In the genomic region with DNA sequence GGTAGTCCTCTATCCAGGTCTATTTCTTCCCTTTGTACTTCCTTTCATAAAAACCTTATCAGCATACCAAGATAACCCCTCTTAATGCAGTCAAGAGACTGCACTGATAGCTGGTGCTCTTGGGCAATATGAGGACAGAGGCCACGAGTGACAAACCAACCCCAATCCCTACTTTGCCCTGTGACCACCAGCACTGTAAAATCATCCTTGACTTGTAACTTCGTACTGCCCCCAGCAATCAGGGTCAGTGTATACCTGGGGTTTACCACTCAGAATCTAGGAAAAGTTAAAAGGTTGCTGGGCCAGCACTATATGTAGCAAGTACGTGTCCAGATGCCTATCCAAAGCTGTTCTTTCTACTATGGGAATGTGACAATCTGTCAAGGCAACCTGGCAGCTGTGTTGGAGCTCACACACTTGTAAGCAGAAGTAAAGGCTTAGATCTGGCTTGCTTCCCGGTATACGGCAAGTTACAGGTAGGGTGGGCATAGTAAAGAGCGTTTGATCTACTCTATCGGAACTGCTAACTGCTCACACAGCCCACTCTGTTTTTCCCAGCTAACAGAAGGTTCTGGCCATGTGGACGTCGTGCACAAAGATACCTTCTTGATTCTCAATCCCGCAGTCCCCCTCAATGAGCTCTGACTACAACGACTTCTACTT, we compare ENCODE assay signal across 9 mouse cellular contexts. TPM values are rescaled to one million over a fixed set of nuclear protein-coding genes. Genes with fewer than 3 reads are reported as not detected.
A peak's percentile ranks its signal among the peaks of the same experiment; 100 is the strongest.
DNase-seq lines count a peak whose midpoint lies in the region; ATAC-seq and TF ChIP-seq lines count a peak whose summit lies in the region.
"Had no signal": no experiment of that assay in that cellular context is flagged by ENCODE, and none has a peak within 500 bp of the region (broad histone marks: within the 10 kb centered on the region; RNA-seq: fewer than 3 reads in every experiment).

No protein-coding gene starts in this region.

- DNase-seq in kidney, adult 18-20 months: no peak
- no peak for DNase-seq in midbrain, embryonic 10.5 days (ENCODE audit: low spot score)
- no peak for DNase-seq in urinary bladder, postnatal 10 days (ENCODE audit: low spot score)
- no peak for DNase-seq in B cell, adult 2 months

- H3K27me3 ChIP-seq in kidney, embryonic 14.5 days (ENCODE audit: control insufficient read depth, insufficient read depth, low read length): no peaks in the 10 kb centered on the region
- H3K27me3 ChIP-seq in heart, embryonic 16.5 days (ENCODE audit: control insufficient read depth, insufficient read depth, low read length): no peaks in the 10 kb centered on the region
- H3K27me3 ChIP-seq in midbrain, embryonic 10.5 days (ENCODE audit: low read depth, poor library complexity, severe bottlenecking): no peaks in the 10 kb centered on the region

- H3K4me3 ChIP-seq in kidney, embryonic 14.5 days (ENCODE audit: low read length): peak overlapping the region; percentile 90
- H3K4me3 ChIP-seq in bone marrow, adult 2 months (replicated peaks; ENCODE audit: control insufficient read depth, low read depth, low read length): peak overlapping the region; percentile 97
- H3K4me3 ChIP-seq in heart, embryonic 16.5 days (ENCODE audit: low read length): peak overlapping the region; percentile 97
- peak overlapping the region; percentile 87 for H3K4me3 ChIP-seq in midbrain, embryonic 10.5 days

- no peak for ATAC-seq in kidney, embryonic 14.5 days (ENCODE audit: low FRiP score, low TSS enrichment)
- ATAC-seq in heart, embryonic 16.5 days (replicated peaks; ENCODE audit: extremely low read depth, insufficient read depth, low FRiP score): no peak
- ATAC-seq in cerebellum, adult (ENCODE audit: insufficient number of reproducible peaks, low FRiP score, low TSS enrichment): no peak

- peak overlapping the region; percentile 96 for H3K9ac ChIP-seq in kidney, embryonic 14.5 days (ENCODE audit: low read depth, low read length)
- H3K9ac ChIP-seq in heart, embryonic 16.5 days (ENCODE audit: low read length): peak overlapping the region; percentile 97

- WGBS in kidney, embryonic 14.5 days: 10% methylated on average over 11 of the region's 11 CpGs
- WGBS in bone marrow, adult 2 months: 6% methylated on average over 11 of the region's 11 CpGs
- WGBS in heart, embryonic 16.5 days: 4% methylated on average over 11 of the region's 11 CpGs
- WGBS in midbrain, embryonic 10.5 days: 19% methylated on average over 11 of the region's 11 CpGs

- no peak for TF ChIP-seq POLR2A in bone marrow, adult 2 months (IDR thresholded peaks at IDR 0.05; ENCODE audit: borderline replicate concordance, control insufficient read depth, low read depth, low read length)

- peaks cover 21% of the 10 kb centered on the region for H3K4me1 ChIP-seq in kidney, embryonic 14.5 days (ENCODE audit: control insufficient read depth, insufficient read depth, low read length)
- H3K4me1 ChIP-seq in bone marrow, adult 2 months (ENCODE audit: control insufficient read depth, insufficient read depth, low read length): peaks cover 3% of the 10 kb centered on the region; the same call in 1 of the 2 replicates
- H3K4me1 ChIP-seq in heart, embryonic 16.5 days (ENCODE audit: control insufficient read depth, insufficient read depth, low read length): peaks cover 19% of the 10 kb centered on the region
- peaks cover 26% of the 10 kb centered on the region for H3K4me1 ChIP-seq in midbrain, embryonic 10.5 days

- peaks cover 40% of the 10 kb centered on the region for H3K36me3 ChIP-seq in kidney, embryonic 14.5 days (ENCODE audit: control insufficient read depth, insufficient read depth, low read length)
- H3K36me3 ChIP-seq in heart, embryonic 16.5 days (ENCODE audit: control insufficient read depth, insufficient read depth): peaks cover 38% of the 10 kb centered on the region
- peaks cover 54% of the 10 kb centered on the region for H3K36me3 ChIP-seq in midbrain, embryonic 10.5 days

- H3K9me3 ChIP-seq in kidney, embryonic 14.5 days (ENCODE audit: control insufficient read depth, low read length): no peaks in the 10 kb centered on the region
- H3K9me3 ChIP-seq in heart, embryonic 16.5 days (replicated peaks; ENCODE audit: control insufficient read depth, low read length): no peaks in the 10 kb centered on the region
- H3K9me3 ChIP-seq in midbrain, embryonic 10.5 days (replicated peaks): no peaks in the 10 kb centered on the region

- H3K27ac ChIP-seq in kidney, embryonic 14.5 days (ENCODE audit: low read depth, low read length): peak overlapping the region; percentile 95
- peak overlapping the region; percentile 93 for H3K27ac ChIP-seq in bone marrow, adult 2 months (ENCODE audit: control insufficient read depth, insufficient read depth, low read depth, low read length, poor library complexity)
- H3K27ac ChIP-seq in heart, embryonic 16.5 days (ENCODE audit: low read length): peak overlapping the region; percentile 92
- peak overlapping the region; percentile 97 for H3K27ac ChIP-seq in midbrain, embryonic 10.5 days (replicated peaks)

- TF ChIP-seq CTCF in bone marrow, adult 2 months (IDR thresholded peaks at IDR 0.05; ENCODE audit: control insufficient read depth, insufficient read depth, low read length): no peak

- peak overlapping the region; percentile 92 for H3K4me2 ChIP-seq in kidney, embryonic 14.5 days (replicated peaks; ENCODE audit: low read depth, low read length)
- H3K4me2 ChIP-seq in heart, embryonic 16.5 days (ENCODE audit: low read depth, low read length): peak overlapping the region; percentile 90

RNA-seq across cellular contexts. Expression of gene P4hb, which starts 1.2 kb away (rescaled TPM):
- 558 and 716 TPM in 2 replicates for polyA plus RNA-seq in kidney, embryonic 14.5 days (2014; fragmentation: Nextera tagmentation; extraction: Ambion mirVana)
- polyA plus RNA-seq in bone marrow, adult 2 months (2011; ENCODE audit: insufficient read depth, insufficient read length, low replicate concordance, missing spikeins): 86.5 and 236 TPM in 2 replicates
- 435 and 437 TPM in 2 replicates for polyA plus RNA-seq in heart, embryonic 16.5 days (2015; fragmentation: Nextera tagmentation; extraction: Ambion mirVana)
- polyA plus RNA-seq in midbrain, embryonic 10.5 days (2016; fragmentation: Nextera tagmentation; extraction: Ambion mirVana): 534 and 562 TPM in 2 replicates

RNA-seq across cellular contexts. Expression of gene Arhgdia, which starts 9.5 kb away (rescaled TPM):
- polyA plus RNA-seq in kidney, embryonic 14.5 days (2014; fragmentation: Nextera tagmentation; extraction: Ambion mirVana): 454 and 612 TPM in 2 replicates
- 112 and 172 TPM in 2 replicates for polyA plus RNA-seq in bone marrow, adult 2 months (2011; ENCODE audit: insufficient read depth, insufficient read length, low replicate concordance, missing spikeins)
- polyA plus RNA-seq in heart, embryonic 16.5 days (2015; fragmentation: Nextera tagmentation; extraction: Ambion mirVana): 435 and 439 TPM in 2 replicates
- 743 and 777 TPM in 2 replicates for polyA plus RNA-seq in midbrain, embryonic 10.5 days (2016; fragmentation: Nextera tagmentation; extraction: Ambion mirVana)

RNA-seq across cellular contexts. Expression of gene Ppp1r27, which starts 21.0 kb away (rescaled TPM):
- polyA plus RNA-seq in kidney, embryonic 14.5 days (2014; fragmentation: Nextera tagmentation; extraction: Ambion mirVana): 0.58 and 0.89 TPM in 2 replicates
- polyA plus RNA-seq in bone marrow, adult 2 months (2011; ENCODE audit: insufficient read depth, insufficient read length, low replicate concordance, missing spikeins): not detected in 2 replicates
- 3.3 and 8.5 TPM in 2 replicates for polyA plus RNA-seq in heart, embryonic 16.5 days (2015; fragmentation: Nextera tagmentation; extraction: Ambion mirVana)
- not detected in 2 replicates for polyA plus RNA-seq in midbrain, embryonic 10.5 days (2016; fragmentation: Nextera tagmentation; extraction: Ambion mirVana)
- polyA plus RNA-seq: inflammation-experienced regulatory T-cells, adult 6 months had no signal

RNA-seq across cellular contexts. Expression of gene Mcrip1, which starts 22.4 kb away (rescaled TPM):
- polyA plus RNA-seq in kidney, embryonic 14.5 days (2014; fragmentation: Nextera tagmentation; extraction: Ambion mirVana): 236 and 265 TPM in 2 replicates
- polyA plus RNA-seq in bone marrow, adult 2 months (2011; ENCODE audit: insufficient read depth, insufficient read length, low replicate concordance, missing spikeins): 72.1 and 86.5 TPM in 2 replicates
- polyA plus RNA-seq in heart, embryonic 16.5 days (2015; fragmentation: Nextera tagmentation; extraction: Ambion mirVana): 134 and 139 TPM in 2 replicates
- 226 and 238 TPM in 2 replicates for polyA plus RNA-seq in midbrain, embryonic 10.5 days (2016; fragmentation: Nextera tagmentation; extraction: Ambion mirVana)

RNA-seq across cellular contexts. Expression of gene Alyref, which starts 26.3 kb away (rescaled TPM):
- polyA plus RNA-seq in kidney, embryonic 14.5 days (2014; fragmentation: Nextera tagmentation; extraction: Ambion mirVana): 594 and 799 TPM in 2 replicates
- polyA plus RNA-seq in bone marrow, adult 2 months (2011; ENCODE audit: insufficient read depth, insufficient read length, low replicate concordance, missing spikeins): 165 and 174 TPM in 2 replicates
- polyA plus RNA-seq in heart, embryonic 16.5 days (2015; fragmentation: Nextera tagmentation; extraction: Ambion mirVana): 223 and 229 TPM in 2 replicates
- 605 and 647 TPM in 2 replicates for polyA plus RNA-seq in midbrain, embryonic 10.5 days (2016; fragmentation: Nextera tagmentation; extraction: Ambion mirVana)
